Mouse (Mus musculus) CD4-positive, CD25-positive, alpha-beta regulatory T cell, adult 2 months (primary cell): Measurements from ENCODE around the gene Igsf3.
"Not testable (repeated sequence)": the region's sequence is repeated elsewhere in the genome, so short reads cannot be mapped to it uniquely, and the experiment has no call there.

ENCODE experiments used
- DNase-seq: peaks from one replicate; pipeline ENCODE4 v3.0.0-alpha.2; 2012; ENCODE audit warnings: low read depth, low spot score

The Igsf3 gene

GRCm38 (mm10) chr3:101404620-101405415 lies 27.9 kb downstream of the Igsf3 start:
- no peak for DNase-seq

DNA sequence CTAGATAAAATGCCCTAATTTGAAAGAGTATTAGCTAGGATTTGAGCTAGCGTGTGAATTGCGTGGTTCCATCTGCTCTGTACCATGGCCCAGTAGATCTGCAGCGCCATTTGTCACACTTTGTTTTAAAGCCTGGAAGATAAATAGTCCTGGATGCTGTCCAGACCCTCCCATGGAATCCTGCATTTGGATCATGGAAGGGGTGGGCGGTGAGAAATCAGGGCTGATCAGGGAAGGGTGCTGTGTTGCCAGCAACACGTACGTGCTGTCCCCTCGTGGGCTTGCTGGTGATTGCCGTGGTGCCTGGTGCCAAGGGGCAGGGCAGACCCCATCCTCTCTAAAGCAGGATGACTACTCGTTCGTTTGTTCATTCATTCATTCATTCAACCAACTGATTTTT lies 28.6 kb downstream of the Igsf3 start:
- no peak for DNase-seq

DNA sequence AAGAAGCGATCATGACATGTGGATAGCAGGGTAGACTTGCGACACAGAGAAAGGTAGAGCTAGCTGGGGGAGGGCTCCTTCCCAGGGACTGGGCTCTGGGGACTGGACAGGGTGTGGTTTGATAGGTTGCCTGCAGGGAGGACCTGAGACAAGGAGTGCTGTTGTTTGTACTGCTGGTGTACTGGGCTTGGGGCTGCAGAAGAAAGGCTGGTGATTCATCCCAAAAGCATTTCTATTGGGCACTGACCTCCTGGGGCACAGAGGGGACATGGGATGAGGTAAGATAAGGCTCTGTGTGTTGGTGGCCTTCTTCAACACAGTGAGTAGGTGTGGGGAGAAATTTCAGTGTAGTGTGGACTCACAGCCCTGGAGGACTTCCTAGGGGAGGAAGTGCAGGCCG lies 29.2 kb downstream of the Igsf3 start:
- no peak for DNase-seq

- peak; percentile 73 for DNase-seq
Measured at GRCm38 (mm10) chr3:101407568-101407967, 30.7 kb downstream of the Igsf3 start.

DNA sequence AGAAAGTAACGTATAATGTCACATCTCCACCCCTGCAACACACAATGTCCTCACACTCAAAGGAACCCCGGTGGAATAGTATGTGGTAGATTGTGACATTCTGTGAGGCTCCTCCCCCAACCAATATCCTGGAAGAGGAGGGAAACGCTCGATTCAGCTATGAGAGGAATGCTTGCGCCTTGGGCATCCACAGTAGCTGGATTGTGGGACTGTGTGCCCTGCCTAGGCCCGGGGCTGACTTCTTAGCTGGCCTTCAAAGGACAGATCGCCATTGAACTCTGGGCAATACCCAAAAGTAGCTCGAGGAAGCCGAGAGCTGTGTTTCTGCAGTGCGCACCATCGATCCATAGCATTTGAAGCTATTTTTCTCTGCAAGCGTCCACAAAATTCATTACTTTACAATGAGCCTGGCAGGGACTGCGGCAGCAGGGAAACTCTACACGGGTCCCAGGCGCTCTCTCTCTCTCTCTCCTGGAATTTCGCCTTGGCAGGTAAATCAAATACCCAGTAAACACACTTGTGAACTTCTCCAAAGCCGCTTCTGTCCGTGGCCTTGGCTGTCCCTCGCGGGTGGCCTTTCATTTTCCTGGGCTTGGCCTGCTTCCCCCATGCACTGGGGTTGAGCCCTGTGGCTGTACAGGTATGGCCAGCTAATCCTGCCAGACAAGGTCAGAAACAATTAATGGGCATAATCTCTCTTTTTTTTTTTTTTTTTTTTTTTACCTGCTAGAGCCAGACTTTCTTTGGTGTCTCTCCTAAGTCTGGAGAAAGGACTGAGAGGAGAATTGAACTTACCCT lies 32.3 kb downstream of the Igsf3 start:
- DNase-seq: no peak

DNA sequence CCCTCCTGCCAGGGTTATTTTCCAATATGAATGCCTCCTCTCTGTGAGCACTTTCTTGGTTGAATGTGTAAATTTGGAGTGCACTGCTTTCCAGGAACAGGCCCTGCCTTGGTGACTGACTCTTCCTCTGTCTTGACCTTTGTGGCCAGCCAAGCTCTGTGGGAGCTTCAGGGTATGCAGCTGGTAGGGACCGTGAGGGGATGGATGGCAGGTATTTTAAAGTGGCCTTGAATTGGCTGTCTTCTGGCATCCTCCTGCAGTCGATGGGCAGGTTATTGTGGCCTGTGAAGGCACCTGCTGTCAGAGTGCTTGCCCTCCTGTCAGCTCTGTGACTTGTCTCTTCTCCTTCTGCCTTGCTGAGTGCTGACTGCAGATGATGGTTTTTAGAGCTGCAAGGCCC lies 33.3 kb downstream of the Igsf3 start:
- DNase-seq: no peak

- DNase-seq: no peak
Measured at GRCm38 (mm10) chr3:101410745-101411144, 33.9 kb downstream of the Igsf3 start.

GRCm38 (mm10) chr3:101411626-101412025 lies 34.7 kb downstream of the Igsf3 start:
- DNase-seq: no peak

- DNase-seq: no peak
Measured at GRCm38 (mm10) chr3:101412115-101412514, 35.2 kb downstream of the Igsf3 start.

GRCm38 (mm10) chr3:101413013-101413412 lies 36.1 kb downstream of the Igsf3 start:
- DNase-seq: not testable (repeated sequence)

GRCm38 (mm10) chr3:101418740-101419652 lies 42.1 kb downstream of the Igsf3 start:
- no peak for DNase-seq

- DNase-seq: no peak
Measured at GRCm38 (mm10) chr3:101419653-101419994, 42.7 kb downstream of the Igsf3 start.

DNA sequence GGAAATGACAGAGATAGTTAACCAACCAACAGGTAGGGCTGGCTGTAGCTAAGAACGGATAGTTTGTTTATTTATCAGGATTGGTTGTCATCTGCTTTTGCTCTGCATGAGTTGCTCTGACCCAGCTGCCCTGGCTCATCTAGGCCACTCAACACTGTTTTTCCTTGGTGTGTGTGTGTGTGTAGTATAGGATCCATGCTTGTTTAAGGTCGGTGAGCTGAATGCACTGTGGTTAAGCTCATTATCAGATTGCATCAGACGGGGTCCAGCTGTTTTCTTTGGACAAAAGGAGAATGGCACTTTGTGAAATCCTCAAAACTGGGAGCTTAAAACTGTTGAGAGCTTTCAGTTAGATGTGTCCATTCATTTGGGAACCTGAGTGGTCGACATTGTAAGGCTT lies 46.3 kb downstream of the Igsf3 start:
- no peak for DNase-seq

- DNase-seq: no peak
Measured at GRCm38 (mm10) chr3:101424295-101424885, 47.5 kb downstream of the Igsf3 start.

- no peak for DNase-seq
Measured at GRCm38 (mm10) chr3:101429982-101430754, 53.3 kb downstream of the Igsf3 start.

DNA sequence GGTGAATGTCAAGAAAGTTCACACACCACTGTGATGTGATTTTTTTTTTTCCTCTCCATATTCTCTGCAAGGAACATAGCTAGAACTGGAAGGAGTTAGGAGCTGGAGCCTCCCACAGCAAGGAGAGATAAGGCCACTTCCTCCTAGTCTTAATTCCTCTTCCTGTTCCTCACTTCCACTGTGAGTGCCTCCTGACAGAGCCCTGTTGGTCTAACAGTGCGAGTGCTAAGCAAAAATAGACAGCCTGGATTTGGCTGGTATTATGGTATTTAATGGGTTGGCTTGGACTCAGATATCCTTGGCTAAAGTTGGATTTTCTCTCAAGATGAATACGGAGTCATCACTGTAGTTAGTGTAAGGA lies 53.9 kb downstream of the Igsf3 start:
- no peak for DNase-seq

DNA sequence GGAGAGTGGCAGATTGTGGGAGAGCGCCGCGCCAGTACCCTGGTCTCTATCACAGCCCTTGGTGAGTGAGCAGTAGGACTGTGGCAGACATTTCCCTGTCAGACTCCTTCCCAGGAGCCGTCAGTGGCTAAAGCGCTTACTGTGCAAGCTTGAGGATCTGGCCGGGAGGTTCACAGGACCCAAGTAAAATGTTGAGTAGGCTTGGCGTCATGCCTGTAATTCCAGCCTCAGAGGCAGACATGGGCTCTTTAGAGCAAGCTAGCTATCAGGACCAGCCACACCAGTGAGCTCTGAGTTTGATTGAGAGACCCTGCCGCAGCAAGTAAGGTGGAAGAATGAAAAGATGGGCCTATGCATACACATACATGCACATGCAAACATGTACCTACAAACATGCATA lies 58.8 kb downstream of the Igsf3 start:
- DNase-seq: no peak

DNA sequence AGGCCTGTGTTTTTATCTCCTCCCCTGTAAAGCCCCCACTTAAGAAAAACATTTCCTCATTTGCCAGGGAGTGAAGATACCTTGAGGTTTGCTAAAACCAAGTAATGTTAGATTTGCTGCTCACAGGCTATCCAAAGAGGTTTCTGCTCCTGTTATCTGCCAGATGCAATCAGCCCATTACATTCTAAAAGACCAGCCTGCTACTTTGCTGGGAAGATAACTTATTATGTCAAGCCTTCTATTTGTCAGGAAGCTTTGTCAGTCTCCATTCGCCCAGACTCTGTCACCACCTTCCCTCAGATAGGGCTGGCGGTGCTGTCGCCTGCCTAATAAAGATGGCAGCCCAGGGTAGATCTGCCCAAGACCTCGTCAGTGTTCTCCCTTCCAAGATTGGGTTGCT lies 59.6 kb downstream of the Igsf3 start:
- DNase-seq: no peak

DNA sequence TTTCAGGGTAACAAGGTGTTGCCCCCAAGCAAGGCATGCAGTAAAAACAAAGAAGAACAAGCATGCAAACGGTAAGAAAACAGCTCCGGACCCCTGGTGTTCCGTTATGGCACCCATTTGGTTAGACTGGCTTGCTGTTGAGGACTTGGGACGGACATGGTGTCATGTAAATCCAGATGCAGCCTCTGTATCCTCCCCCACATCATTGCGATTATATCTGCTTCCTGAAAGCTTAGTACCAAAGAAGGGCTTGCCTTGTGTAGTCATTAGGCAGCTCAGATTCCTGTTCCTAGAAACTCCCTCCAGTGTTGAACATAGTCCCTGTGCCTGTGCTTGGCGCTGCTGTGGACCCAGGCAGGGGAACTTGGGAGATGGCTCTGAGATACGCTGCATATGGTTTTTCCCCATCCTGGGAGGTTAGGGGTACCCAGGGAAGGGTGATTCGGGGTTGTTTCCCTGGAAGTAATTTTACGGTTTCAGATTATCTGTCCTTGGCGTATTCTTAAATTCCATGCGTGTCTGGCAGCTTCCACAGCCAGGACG lies 60.2 kb downstream of the Igsf3 start:
- no peak for DNase-seq

DNA sequence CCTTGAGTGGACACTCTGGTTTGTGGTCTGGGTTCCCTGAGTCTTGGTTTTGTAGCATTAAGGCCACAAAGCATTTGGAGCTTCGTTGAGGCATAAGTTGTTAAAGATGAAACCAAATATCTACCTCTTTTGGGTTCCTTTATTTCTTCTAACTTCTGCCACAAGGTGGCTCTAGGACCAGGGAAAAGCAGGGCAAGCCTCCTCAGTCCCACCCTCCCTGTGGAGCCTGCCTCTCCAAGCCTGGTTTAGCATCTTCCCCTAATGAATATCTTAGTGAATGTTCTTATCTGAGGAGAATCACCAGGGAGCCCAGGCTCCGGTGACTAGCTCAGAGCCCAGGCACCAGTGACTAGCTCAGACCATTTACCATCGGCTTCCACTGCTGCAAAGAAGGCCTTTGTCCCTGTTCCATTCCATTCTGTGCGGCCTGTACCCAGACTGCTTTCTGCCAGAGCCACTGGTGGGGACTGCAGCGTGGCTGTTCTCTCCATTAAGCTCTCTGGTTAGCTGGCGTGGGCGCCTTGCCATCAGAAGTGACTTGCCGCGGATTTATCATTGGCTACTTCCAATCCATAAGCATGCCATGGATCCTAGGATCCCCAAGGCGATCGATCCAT lies 66.5 kb downstream of the Igsf3 start:
- no peak for DNase-seq
